Mouse (Mus musculus): Measurements from ENCODE around the gene Ampd1. TPM values are rescaled to one million over a fixed set of nuclear protein-coding genes. Genes with fewer than 3 reads are reported as not detected.
A peak's percentile ranks its signal among the peaks of the same experiment; 100 is the strongest.

Ampd1 gene
- 0.06 TPM in 1 of 2 replicates, not detected in the other for polyA plus RNA-seq (2015; fragmentation: Nextera tagmentation; extraction: Ambion mirVana)

DNA sequence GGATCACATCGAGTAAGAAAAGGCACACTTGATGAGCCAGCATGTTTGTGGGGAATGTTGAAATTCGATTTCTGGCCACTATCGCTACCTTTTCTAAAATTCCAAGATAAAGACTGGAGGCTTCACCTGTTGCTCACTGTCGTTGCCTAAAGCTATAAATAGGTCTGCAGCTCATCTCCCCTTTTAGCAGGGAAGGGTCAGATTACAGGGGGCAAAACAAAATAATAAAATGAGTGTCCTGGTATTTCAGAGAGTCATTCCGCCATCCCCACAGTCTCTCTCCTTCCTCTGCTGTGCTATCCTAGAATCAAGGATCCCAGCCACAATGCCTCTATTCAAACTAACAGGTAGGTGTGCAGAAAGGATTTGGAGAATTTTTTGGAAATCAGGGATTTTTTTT, at the start of gene Ampd1:
TSS of gene Ampd1 (plus strand) at position 244 of the 400 bp plus-strand sequence.
- no peaks in the 10 kb centered on the region for H3K9me3 ChIP-seq
- no peaks in the 10 kb centered on the region for H3K27me3 ChIP-seq (replicated peaks)
- H3K4me2 ChIP-seq = no peak within 1 kb of the TSS
- H3K4me3 ChIP-seq = no peak within 1 kb of the TSS
- 81% methylated on average over 5 of the region's 5 CpGs for WGBS
- no peak within 1 kb of the TSS for H3K9ac ChIP-seq
- no peak within 1 kb of the TSS for H3K27ac ChIP-seq
- peaks cover 6% of the 10 kb centered on the region for H3K36me3 ChIP-seq (replicated peaks)
- no peak for ATAC-seq (replicated peaks)
- H3K4me1 ChIP-seq = no peaks in the 10 kb centered on the region

DNA sequence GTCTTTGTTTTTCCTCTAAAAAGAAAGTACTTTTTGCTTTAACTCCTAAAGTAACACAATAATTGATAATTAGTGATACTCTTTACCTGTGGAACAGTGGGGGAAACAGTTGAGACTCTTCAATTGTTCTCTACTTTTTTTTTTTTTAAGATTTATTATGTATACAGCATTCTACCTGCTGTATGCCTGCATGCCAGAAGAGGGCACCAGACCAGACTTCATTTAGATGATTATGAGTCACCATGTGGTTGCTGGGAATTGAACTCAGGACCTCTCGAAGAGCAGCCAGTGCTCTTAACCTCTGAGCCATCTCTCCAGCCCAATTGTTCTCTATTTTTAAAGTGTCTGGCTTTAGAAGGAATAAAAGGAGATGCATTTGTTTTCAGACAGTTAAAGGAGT, 47.6 kb upstream of the Ampd1 start:
- Histone ChIP-seq H3K9me3 (no peaks in the 10 kb centered on the region), H3K4me1 (peaks cover 15% of the 10 kb centered on the region), H3K27me3 (replicated peaks) (no peaks in the 10 kb centered on the region), H3K27ac (no peak overlapping the region), H3K4me3 (no peak overlapping the region), H3K4me2 (no peak overlapping the region), H3K9ac (no peak overlapping the region), H3K36me3 (replicated peaks) (peaks cover 13% of the 10 kb centered on the region)
- no peak for ATAC-seq (replicated peaks)
- 86% methylated on average over 1 of the region's 1 CpGs for WGBS

DNA sequence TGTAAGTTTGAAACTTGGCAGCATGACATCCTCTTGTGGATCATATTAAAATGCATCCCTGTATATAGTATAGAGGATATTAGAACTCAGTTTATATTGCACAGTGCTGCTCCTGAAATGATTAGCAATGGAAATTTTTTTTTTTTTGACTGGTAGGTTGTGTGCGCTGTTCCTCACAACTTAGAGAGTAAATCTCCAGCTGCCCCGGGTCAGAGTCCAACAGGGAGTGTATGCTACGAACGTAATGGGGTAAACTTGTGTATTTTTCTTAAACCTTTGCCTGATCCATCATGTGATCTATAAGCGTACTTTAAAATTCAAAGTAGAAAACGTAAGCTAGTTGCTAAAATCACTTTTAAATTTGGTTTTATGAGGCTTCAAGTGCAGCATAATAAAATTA, 33.5 kb upstream of the Ampd1 start:
- Histone ChIP-seq H3K9me3 (no peaks in the 10 kb centered on the region), H3K36me3 (replicated peaks) (peaks cover 40% of the 10 kb centered on the region), H3K9ac (no peak overlapping the region), H3K4me1 (no peaks in the 10 kb centered on the region), H3K27ac (no peak overlapping the region), H3K27me3 (replicated peaks) (no peaks in the 10 kb centered on the region), H3K4me3 (no peak overlapping the region), H3K4me2 (no peak overlapping the region)
- no peak for ATAC-seq (replicated peaks)
- WGBS = 95% methylated on average over 6 of the region's 6 CpGs

DNA sequence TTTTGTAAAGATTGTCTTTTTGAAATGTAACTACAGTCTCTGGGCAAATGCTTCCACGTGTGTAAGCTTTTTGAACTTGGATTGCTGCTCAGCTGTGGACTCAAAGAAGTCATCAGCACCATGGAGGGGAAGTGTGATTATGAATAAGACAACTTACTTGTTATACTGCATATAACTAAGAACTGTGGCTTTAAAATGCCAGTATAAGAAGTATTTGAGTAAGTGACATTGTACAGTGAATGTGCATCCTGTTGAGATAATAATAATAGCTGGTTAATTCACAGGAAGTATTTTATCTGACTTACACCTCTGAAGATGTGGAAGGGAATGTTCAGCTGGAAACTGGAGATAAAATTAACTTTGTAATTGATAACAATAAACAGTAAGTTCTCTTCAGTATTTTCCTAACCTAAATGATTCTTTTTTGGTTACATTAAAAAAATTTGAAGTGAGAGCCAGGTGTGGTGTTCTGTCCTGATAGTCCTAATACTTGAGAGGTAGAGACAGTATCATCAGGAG, 32.9 kb upstream of the Ampd1 start:
- Histone ChIP-seq H3K36me3 (replicated peaks) (peaks cover 45% of the 10 kb centered on the region), H3K9ac (no peak overlapping the region), H3K27me3 (replicated peaks) (no peaks in the 10 kb centered on the region), H3K27ac (no peak overlapping the region), H3K4me3 (no peak overlapping the region), H3K4me2 (no peak overlapping the region), H3K4me1 (no peaks in the 10 kb centered on the region), H3K9me3 (no peaks in the 10 kb centered on the region)
- WGBS = 88% methylated on average over 1 of the region's 1 CpGs
- no peak for ATAC-seq (replicated peaks)

DNA sequence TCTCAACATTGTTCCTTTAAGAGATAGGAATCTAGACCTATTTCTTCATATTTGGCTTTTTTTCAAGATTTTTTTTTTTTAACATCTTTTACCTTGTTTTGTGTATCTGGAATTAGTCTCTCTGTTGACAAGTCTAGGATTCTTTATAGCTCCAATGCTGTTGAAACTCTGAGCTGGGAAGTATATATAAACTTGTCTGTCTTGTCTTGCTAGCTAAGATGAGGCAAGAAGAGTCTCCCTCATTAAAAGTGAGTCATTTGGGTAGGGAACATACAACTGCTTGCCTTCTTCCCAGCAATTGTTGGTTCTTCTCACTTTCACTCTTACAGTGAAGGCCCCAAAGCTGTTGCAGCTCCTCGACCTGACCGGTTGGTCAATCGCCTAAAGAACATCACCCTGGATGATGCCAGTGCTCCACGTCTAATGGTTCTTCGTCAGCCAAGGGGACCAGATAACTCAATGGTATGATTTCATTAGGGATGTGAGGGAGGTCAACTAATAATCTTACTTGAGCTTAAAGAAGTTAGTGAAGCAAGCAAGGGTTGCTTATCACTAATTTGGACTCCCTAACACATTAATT, 17.7 kb upstream of the Ampd1 start:
- H3K27ac ChIP-seq = no peak overlapping the region
- peaks cover 47% of the 10 kb centered on the region for H3K36me3 ChIP-seq (replicated peaks)
- H3K27me3 ChIP-seq (replicated peaks) = no peaks in the 10 kb centered on the region
- no peak overlapping the region for H3K4me3 ChIP-seq
- ATAC-seq (replicated peaks) = no peak
- H3K4me1 ChIP-seq = peaks cover 9% of the 10 kb centered on the region
- WGBS = 94% methylated on average over 5 of the region's 5 CpGs
- H3K4me2 ChIP-seq = no peak overlapping the region
- no peak overlapping the region for H3K9ac ChIP-seq
- H3K9me3 ChIP-seq = no peaks in the 10 kb centered on the region

DNA sequence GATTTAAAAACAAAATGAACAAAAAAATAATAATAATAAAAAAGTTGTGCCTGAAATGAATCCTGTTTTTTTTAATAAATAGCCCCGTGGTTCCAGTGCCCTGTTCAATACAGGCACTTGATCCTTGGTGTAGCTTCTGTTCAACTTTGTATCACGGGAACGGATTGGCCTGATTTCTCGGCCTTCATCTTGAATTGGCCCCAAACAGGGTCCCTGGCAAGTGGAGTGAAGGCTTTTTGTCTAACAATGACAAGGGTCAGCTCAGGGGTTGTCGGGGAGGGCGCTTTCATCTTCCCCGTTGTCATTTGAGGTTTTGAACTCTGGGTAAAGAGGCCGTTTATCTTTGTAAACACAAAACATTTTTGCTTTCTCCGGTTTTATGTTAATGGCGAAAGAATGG, 16.1 kb upstream of the Ampd1 start:
- Histone ChIP-seq H3K9ac (peak overlapping the region; percentile 43), H3K9me3 (no peaks in the 10 kb centered on the region), H3K4me3 (peak overlapping the region; percentile 72), H3K4me2 (peak overlapping the region; percentile 55), H3K36me3 (replicated peaks) (peaks cover 38% of the 10 kb centered on the region), H3K27me3 (replicated peaks) (no peaks in the 10 kb centered on the region), H3K4me1 (peaks cover 9% of the 10 kb centered on the region), H3K27ac (peak overlapping the region; percentile 92)
- peak; percentile 62 for ATAC-seq (replicated peaks)
- 1% methylated on average over 10 of the region's 10 CpGs for WGBS

DNA sequence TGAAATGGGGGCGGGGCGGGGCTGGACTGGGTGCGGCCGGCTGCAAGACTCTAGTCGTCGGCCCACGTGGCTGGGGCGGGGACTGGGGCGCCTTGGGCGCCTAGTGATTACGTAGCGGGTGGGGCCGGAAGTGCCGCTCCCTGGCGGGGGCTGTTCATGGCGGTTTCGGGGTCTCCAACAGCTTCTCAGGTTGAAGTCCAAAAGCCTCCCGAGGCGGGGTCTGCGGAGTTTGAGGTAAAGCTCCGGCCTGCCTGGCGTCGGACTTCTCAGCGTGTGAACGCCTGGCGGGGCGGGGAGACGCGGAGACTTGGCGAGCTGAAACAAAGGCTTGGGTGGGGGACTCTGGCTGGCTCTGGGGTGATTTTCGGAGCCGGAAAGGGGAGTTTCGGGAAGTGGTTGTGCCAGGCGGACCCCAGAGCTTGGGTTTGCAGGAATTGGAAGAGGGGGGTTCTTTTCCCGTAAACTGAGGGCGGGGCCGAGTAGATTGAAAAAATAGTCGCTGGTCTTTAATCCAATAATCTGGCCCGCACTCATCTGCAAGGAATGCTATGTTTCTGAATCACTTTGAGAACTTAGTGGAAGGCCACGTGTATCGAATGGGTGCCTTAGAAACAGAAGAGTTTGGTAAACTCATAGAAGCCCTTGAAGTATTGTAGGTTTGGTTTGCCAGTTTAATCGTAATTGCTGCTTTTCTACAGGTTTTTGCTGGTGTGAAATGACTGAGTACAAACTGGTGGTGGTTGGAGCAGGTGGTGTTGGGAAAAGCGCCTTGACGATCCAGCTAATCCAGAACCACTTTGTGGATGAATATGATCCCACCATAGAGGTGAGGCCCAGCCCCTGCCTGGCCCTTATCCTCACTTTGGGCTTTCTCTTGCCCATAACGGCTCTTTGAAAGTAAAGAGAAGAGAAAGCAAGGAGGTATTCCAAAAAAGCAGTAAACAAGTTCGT, 15.3 kb upstream of the Ampd1 start, which contains the start of gene Nras:
TSS of gene Nras (plus strand) at position 79 of the 951 bp plus-strand sequence.
- H3K4me3 ChIP-seq = peak within 1 kb of the TSS; percentile 72
- no peaks in the 10 kb centered on the region for H3K27me3 ChIP-seq (replicated peaks)
- 3% methylated on average over 46 of the region's 46 CpGs for WGBS
- peak; percentile 99 for ATAC-seq (replicated peaks)
- peaks cover 9% of the 10 kb centered on the region for H3K4me1 ChIP-seq
- H3K9ac ChIP-seq = peak within 1 kb of the TSS; percentile 71
- H3K9me3 ChIP-seq = no peaks in the 10 kb centered on the region
- H3K36me3 ChIP-seq (replicated peaks) = peaks cover 42% of the 10 kb centered on the region
- H3K27ac ChIP-seq = peak within 1 kb of the TSS; percentile 92
- peak within 1 kb of the TSS; percentile 55 for H3K4me2 ChIP-seq

DNA sequence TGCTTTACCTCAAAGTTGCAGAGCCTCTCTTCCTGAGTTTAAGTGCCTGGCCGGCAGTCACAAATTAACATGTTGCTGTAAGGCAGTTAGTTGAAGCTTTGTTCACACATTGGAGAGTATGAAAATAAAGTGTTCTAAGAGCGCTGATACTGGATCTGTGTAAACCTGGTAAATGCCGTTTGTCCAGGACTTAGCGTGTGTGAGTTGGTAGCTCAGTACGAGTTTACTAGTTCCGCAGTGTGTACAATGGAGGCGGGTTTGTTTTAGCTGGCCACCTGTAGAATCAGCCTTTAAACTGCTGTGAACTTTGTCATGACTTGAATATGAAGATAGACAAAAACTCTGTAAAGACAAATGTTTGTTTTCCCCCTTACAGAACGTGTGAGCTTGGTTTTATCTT, 6.9 kb upstream of the Ampd1 start:
- no peak for ATAC-seq (replicated peaks)
- Histone ChIP-seq H3K4me1 (no peaks in the 10 kb centered on the region), H3K4me3 (no peak overlapping the region), H3K27me3 (replicated peaks) (no peaks in the 10 kb centered on the region), H3K36me3 (replicated peaks) (peaks cover 54% of the 10 kb centered on the region), H3K9ac (no peak overlapping the region), H3K27ac (no peak overlapping the region), H3K9me3 (no peaks in the 10 kb centered on the region), H3K4me2 (no peak overlapping the region)
- WGBS = 93% methylated on average over 8 of the region's 8 CpGs

DNA sequence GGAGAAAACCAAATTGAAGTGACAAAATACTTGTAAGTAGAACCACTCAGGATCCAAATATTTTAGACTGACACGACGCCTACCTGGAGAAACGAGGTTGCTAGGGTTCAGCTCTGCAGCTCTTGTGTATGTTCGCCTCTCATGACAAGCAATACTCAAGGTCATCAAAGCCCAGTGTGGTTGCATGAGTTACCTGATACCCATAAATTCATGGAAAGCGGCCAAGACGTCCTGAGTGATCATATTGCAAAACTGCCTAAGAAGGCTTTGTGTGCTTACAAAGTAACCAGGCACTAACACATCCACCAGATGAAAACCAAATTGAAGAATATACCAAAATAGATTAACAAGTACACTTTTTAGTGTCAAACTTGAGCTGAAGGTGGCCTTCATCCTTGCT, 4.8 kb upstream of the Ampd1 start:
- Histone ChIP-seq H3K9me3 (no peaks in the 10 kb centered on the region), H3K27ac (no peak overlapping the region)
- no peak for ATAC-seq (replicated peaks)

DNA sequence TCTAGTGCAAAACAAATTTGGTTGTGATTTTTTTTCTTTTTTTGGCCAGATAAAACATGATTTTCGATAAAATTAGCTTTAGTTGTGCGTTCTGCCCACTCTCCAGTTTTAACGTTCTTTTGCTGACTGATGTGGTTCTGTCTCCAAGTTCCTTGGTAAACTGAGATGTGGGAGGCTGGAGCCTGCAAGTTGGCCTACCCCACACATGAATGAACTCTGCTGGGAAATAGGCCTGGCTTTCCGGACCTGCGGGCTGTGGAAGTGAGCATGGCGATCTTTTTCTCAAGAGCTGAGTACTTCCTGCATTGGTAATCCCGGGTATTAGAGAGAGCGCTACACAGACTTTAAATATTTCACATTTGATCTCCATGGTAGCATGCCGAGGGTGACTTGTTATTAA, 2.1 kb downstream of the Ampd1 start:
- Histone ChIP-seq H3K9ac (no peak overlapping the region), H3K27me3 (replicated peaks) (no peaks in the 10 kb centered on the region), H3K27ac (no peak overlapping the region), H3K36me3 (replicated peaks) (no peaks in the 10 kb centered on the region), H3K4me1 (no peaks in the 10 kb centered on the region), H3K4me3 (no peak overlapping the region), H3K4me2 (no peak overlapping the region), H3K9me3 (no peaks in the 10 kb centered on the region)
- WGBS = 90% methylated on average over 9 of the region's 9 CpGs
- no peak for ATAC-seq (replicated peaks)

More for the DNA sequence above, 4.8 kb upstream of the Ampd1 start:
- no peaks in the 10 kb centered on the region for H3K27me3 ChIP-seq (replicated peaks)
- 97% methylated on average over 6 of the region's 6 CpGs for WGBS
- H3K4me1 ChIP-seq = no peaks in the 10 kb centered on the region
- H3K9ac ChIP-seq = no peak overlapping the region
- peaks cover 36% of the 10 kb centered on the region for H3K36me3 ChIP-seq (replicated peaks)
- H3K4me2 ChIP-seq = no peak overlapping the region
- no peak overlapping the region for H3K4me3 ChIP-seq

DNA sequence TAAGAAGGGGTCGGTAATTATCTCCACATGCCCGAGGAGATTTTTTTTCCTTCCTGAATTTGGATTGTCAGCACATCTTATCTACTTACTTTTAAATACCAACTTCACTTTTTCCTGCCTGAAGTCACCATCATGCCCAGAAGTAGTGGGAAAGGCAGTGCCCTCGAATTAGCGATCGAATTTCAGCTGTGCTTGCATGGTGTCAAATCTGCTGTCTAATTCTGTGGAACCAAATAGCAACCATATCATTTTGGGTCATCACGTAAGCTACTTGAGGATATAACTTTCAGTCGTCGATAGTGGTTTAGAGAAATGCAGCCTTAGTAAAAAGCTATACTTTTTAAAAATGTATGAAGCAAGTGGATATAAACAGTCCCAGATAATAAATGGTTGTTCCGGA, 2.7 kb downstream of the Ampd1 start:
- Histone ChIP-seq H3K4me1 (no peaks in the 10 kb centered on the region), H3K9ac (no peak overlapping the region), H3K4me2 (no peak overlapping the region), H3K36me3 (replicated peaks) (no peaks in the 10 kb centered on the region), H3K9me3 (no peaks in the 10 kb centered on the region), H3K27me3 (replicated peaks) (no peaks in the 10 kb centered on the region), H3K27ac (no peak overlapping the region), H3K4me3 (no peak overlapping the region)
- ATAC-seq (replicated peaks) = no peak
- WGBS = 92% methylated on average over 9 of the region's 9 CpGs

DNA sequence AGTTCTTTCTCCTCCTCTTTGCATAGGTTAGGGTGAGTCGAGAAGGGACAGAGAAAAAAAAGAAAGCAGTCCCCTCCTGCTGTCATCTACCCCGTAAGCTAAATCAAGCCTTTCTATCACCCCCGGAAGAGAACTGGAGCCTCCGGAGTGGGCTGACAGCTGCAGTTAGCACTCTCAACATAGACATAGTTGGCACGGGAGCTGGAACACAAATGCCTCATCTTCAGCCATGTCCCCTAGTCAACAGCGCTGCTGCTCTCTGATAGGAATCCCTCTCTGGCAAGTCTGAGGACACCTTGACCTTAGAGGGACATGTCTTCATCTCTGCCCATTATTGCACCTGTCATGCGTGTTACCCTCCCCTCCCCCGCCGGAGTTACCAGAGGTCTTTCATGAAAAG, 5.5 kb downstream of the Ampd1 start:
- no peaks in the 10 kb centered on the region for H3K9me3 ChIP-seq
- no peaks in the 10 kb centered on the region for H3K27me3 ChIP-seq (replicated peaks)
- no peak overlapping the region for H3K4me3 ChIP-seq
- no peak overlapping the region for H3K4me2 ChIP-seq
- 86% methylated on average over 9 of the region's 9 CpGs for WGBS
- H3K36me3 ChIP-seq (replicated peaks) = no peaks in the 10 kb centered on the region
- no peaks in the 10 kb centered on the region for H3K4me1 ChIP-seq
- ATAC-seq (replicated peaks) = no peak
- no peak overlapping the region for H3K9ac ChIP-seq
- H3K27ac ChIP-seq = no peak overlapping the region

Measured in midbrain, embryonic 15.5 days (tissue).